Mouse (Mus musculus): Measurements from ENCODE around the gene Vmn1r174. TPM values are rescaled to one million over a fixed set of nuclear protein-coding genes. Genes with fewer than 3 reads are reported as not detected.
"Not testable (repeated sequence)": the region's sequence is repeated elsewhere in the genome, so short reads cannot be mapped to it uniquely, and the experiment has no call there.

Vmn1r174 gene
- not detected in 2 replicates for polyA plus RNA-seq (2015; fragmentation: Nextera tagmentation; extraction: Ambion mirVana)

GRCm38 (mm10) chr7:23751970-23752369 is at the start of gene Vmn1r174:
Gene Vmn1r174 (plus strand): TSS chr7:23752270.
- H3K27ac ChIP-seq (ENCODE audit: low read length); H3K9ac ChIP-seq (ENCODE audit: low read depth, low read length); H3K4me2 ChIP-seq (ENCODE audit: low read depth, low read length); ATAC-seq; H3K36me3 ChIP-seq (ENCODE audit: control insufficient read depth, insufficient read depth, low read length); H3K4me1 ChIP-seq (ENCODE audit: control insufficient read depth, insufficient read depth, low read length); H3K27me3 ChIP-seq (replicated peaks; ENCODE audit: control insufficient read depth, insufficient read depth, low read length); H3K9me3 ChIP-seq (ENCODE audit: control insufficient read depth, low read length); H3K4me3 ChIP-seq (ENCODE audit: low read length): not testable (repeated sequence)
- WGBS: 53% methylated on average over 1 of the region's 1 CpGs

GRCm38 (mm10) chr7:23784526-23784925 is 32.5 kb downstream of the Vmn1r174 start:
- Histone ChIP-seq H3K4me1 (ENCODE audit: control insufficient read depth, insufficient read depth, low read length) (no peaks in the 10 kb centered on the region), H3K27ac (ENCODE audit: low read length) (no peak overlapping the region), H3K9ac (ENCODE audit: low read depth, low read length) (no peak overlapping the region), H3K4me3 (ENCODE audit: low read length) (no peak overlapping the region), H3K9me3 (ENCODE audit: control insufficient read depth, low read length) (no peaks in the 10 kb centered on the region; the same call in 1 of the 2 replicates), H3K27me3 (replicated peaks; ENCODE audit: control insufficient read depth, insufficient read depth, low read length) (no peaks in the 10 kb centered on the region), H3K36me3 (ENCODE audit: control insufficient read depth, insufficient read depth, low read length) (no peaks in the 10 kb centered on the region), H3K4me2 (ENCODE audit: low read depth, low read length) (no peak overlapping the region)
- WGBS: 75% methylated on average over 6 of the region's 6 CpGs
- ATAC-seq: no peak

GRCm38 (mm10) chr7:23810543-23810942 is 58.5 kb downstream of the Vmn1r174 start, which contains the start of gene Vmn1r175:
Gene Vmn1r175 (minus strand): TSS chr7:23810643.
- not testable (repeated sequence) for H3K9ac ChIP-seq (ENCODE audit: low read depth, low read length); H3K27me3 ChIP-seq (replicated peaks; ENCODE audit: control insufficient read depth, insufficient read depth, low read length); H3K36me3 ChIP-seq (ENCODE audit: control insufficient read depth, insufficient read depth, low read length); ATAC-seq; H3K4me3 ChIP-seq (ENCODE audit: low read length); H3K4me1 ChIP-seq (ENCODE audit: control insufficient read depth, insufficient read depth, low read length); H3K4me2 ChIP-seq (ENCODE audit: low read depth, low read length); H3K27ac ChIP-seq (ENCODE audit: low read length); H3K9me3 ChIP-seq (ENCODE audit: control insufficient read depth, low read length)

Other genes starting within 250 kb of the Vmn1r174 start
- not detected in 2 replicates for gene Vmn1r167, start 245.1 kb upstream of the Vmn1r174 start, polyA plus RNA-seq (2015; fragmentation: Nextera tagmentation; extraction: Ambion mirVana)
- gene Vmn1r168, start 212.5 kb upstream of the Vmn1r174 start, polyA plus RNA-seq (2015; fragmentation: Nextera tagmentation; extraction: Ambion mirVana): not detected in 2 replicates
- gene Vmn1r169, start 176.7 kb upstream of the Vmn1r174 start, polyA plus RNA-seq (2015; fragmentation: Nextera tagmentation; extraction: Ambion mirVana): not detected in 2 replicates
- gene Vmn1r170, start 146.1 kb upstream of the Vmn1r174 start, polyA plus RNA-seq (2015; fragmentation: Nextera tagmentation; extraction: Ambion mirVana): not detected in 2 replicates
- gene Vmn1r171, start 121.5 kb upstream of the Vmn1r174 start, polyA plus RNA-seq (2015; fragmentation: Nextera tagmentation; extraction: Ambion mirVana): not detected in 2 replicates
- gene Vmn1r172, start 94.0 kb upstream of the Vmn1r174 start, polyA plus RNA-seq (2015; fragmentation: Nextera tagmentation; extraction: Ambion mirVana): not detected in 2 replicates
- not detected in 2 replicates for gene Vmn1r173, start 51.6 kb upstream of the Vmn1r174 start, polyA plus RNA-seq (2015; fragmentation: Nextera tagmentation; extraction: Ambion mirVana)
- gene Vmn1r175, start 58.4 kb downstream of the Vmn1r174 start, polyA plus RNA-seq (2015; fragmentation: Nextera tagmentation; extraction: Ambion mirVana): not detected in 2 replicates
- gene Vmn1r176, start 85.1 kb downstream of the Vmn1r174 start, polyA plus RNA-seq (2015; fragmentation: Nextera tagmentation; extraction: Ambion mirVana): not detected in 2 replicates
- not detected in 2 replicates for gene Vmn1r177, start 114.2 kb downstream of the Vmn1r174 start, polyA plus RNA-seq (2015; fragmentation: Nextera tagmentation; extraction: Ambion mirVana)
- gene Vmn1r178, start 139.7 kb downstream of the Vmn1r174 start, polyA plus RNA-seq (2015; fragmentation: Nextera tagmentation; extraction: Ambion mirVana): not detected in 2 replicates
- not detected in 2 replicates for gene Vmn1r179, start 174.7 kb downstream of the Vmn1r174 start, polyA plus RNA-seq (2015; fragmentation: Nextera tagmentation; extraction: Ambion mirVana)
- not detected in 2 replicates for gene Vmn1r180, start 198.4 kb downstream of the Vmn1r174 start, polyA plus RNA-seq (2015; fragmentation: Nextera tagmentation; extraction: Ambion mirVana)
- not detected in 2 replicates for gene Vmn1r181, start 222.3 kb downstream of the Vmn1r174 start, polyA plus RNA-seq (2015; fragmentation: Nextera tagmentation; extraction: Ambion mirVana)
- gene V1rd19, start 249.4 kb downstream of the Vmn1r174 start, polyA plus RNA-seq (2015; fragmentation: Nextera tagmentation; extraction: Ambion mirVana): not detected in 2 replicates

Measured in intestine, embryonic 16.5 days (tissue).